Mouse (Mus musculus): ENCODE data around the gene Sntg2. TPM values are rescaled to one million over a fixed set of nuclear protein-coding genes. Genes with fewer than 3 reads are reported as not detected.

Sntg2 gene
- total and polyA plus RNA-seq, 3 experiments: not detected

- no peaks in the 10 kb centered on the region for H3K36me3 ChIP-seq (replicated peaks)
- ATAC-seq (ENCODE audit: extremely low read depth, insufficient number of reproducible peaks, low FRiP score, poor library complexity, severe bottlenecking): no peak
- peaks cover 33% of the 10 kb centered on the region for H3K9me3 ChIP-seq (replicated peaks)
- TF ChIP-seq GATA2 (IDR thresholded peaks at IDR 0.05; ENCODE audit: borderline replicate concordance, low read depth, low read length): no peak
- TF ChIP-seq POLR2AphosphoS5 (IDR thresholded peaks at IDR 0.05; ENCODE audit: insufficient replicate concordance, low read depth, low read length): no peak
- TF ChIP-seq GATA1 (IDR thresholded peaks at IDR 0.05; ENCODE audit: borderline replicate concordance, low read length): no peak
- no peak for TF ChIP-seq TAL1 (conservative IDR thresholded peaks at IDR 0.05; ENCODE audit: low read depth, low read length)
- no peak for TF ChIP-seq CTCF (IDR thresholded peaks at IDR 0.05; ENCODE audit: low read depth, low read length)
- DNase-seq (ENCODE audit: low spot score): no peak
- no peak overlapping the region for H3K4me3 ChIP-seq (ENCODE audit: low read depth, low read length)
- H3K4me1 ChIP-seq (ENCODE audit: insufficient read depth, low read depth, low read length): no peaks in the 10 kb centered on the region
- H3K27me3 ChIP-seq (ENCODE audit: insufficient read depth, low read length): no peaks in the 10 kb centered on the region
These were observed 121.8 kb downstream of the Sntg2 start for GRCm38 (mm10) chr12:30251283-30251829.

GRCm38 (mm10) chr12:30249068-30249467, 124.1 kb downstream of the Sntg2 start:
- Histone ChIP-seq H3K9me3 (replicated peaks) (peaks cover 36% of the 10 kb centered on the region), H3K4me1 (ENCODE audit: insufficient read depth, low read depth, low read length) (no peaks in the 10 kb centered on the region), H3K4me3 (ENCODE audit: low read depth, low read length) (no peak overlapping the region), H3K36me3 (replicated peaks) (no peaks in the 10 kb centered on the region), H3K27me3 (ENCODE audit: insufficient read depth, low read length) (no peaks in the 10 kb centered on the region)
- DNase-seq (ENCODE audit: low spot score): no peak
- no peak for ATAC-seq (ENCODE audit: extremely low read depth, insufficient number of reproducible peaks, low FRiP score, poor library complexity, severe bottlenecking)
- TF ChIP-seq POLR2AphosphoS5 (IDR thresholded peaks at IDR 0.05; ENCODE audit: insufficient replicate concordance, low read depth, low read length) (no peak), TAL1 (conservative IDR thresholded peaks at IDR 0.05; ENCODE audit: low read depth, low read length) (no peak), CTCF (IDR thresholded peaks at IDR 0.05; ENCODE audit: low read depth, low read length) (no peak), GATA1 (IDR thresholded peaks at IDR 0.05; ENCODE audit: borderline replicate concordance, low read length) (no peak), GATA2 (IDR thresholded peaks at IDR 0.05; ENCODE audit: borderline replicate concordance, low read depth, low read length) (no peak)

DNA sequence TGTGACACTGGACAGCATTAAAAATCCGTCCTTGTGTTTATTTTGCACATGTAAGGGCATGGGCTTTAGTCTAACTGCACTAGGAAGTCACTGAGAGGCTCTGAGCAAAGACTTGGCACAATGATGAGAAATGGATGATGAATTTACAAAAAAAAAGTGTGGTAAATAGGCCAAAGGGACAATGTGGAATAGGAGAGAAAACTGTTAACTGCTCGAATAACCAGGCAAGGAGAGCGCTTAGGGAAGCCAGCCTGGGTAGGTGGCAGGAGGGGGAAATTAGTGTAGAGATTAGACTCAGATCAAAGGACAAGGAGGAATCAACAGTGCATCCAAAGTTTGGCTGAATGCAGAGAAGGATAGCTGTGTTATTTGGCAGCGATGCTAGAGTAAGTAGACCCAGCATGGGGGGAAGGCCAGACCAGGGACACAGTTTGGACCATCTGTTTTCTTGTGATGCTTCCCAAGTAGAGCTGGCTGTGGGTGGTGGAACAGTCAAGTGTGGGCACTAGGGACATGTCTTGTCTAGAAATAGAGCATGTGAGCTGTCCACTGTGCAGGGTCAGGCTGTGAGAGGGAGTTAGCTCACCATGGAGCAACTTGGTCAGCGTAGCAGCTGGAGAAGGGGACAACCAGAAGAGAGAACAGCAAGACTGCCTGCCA, 126.8 kb downstream of the Sntg2 start:
- TF ChIP-seq GATA1 (IDR thresholded peaks at IDR 0.05; ENCODE audit: borderline replicate concordance, low read length): no peak
- TF ChIP-seq CTCF (IDR thresholded peaks at IDR 0.05; ENCODE audit: low read depth, low read length): no peak
- no peak for TF ChIP-seq GATA2 (IDR thresholded peaks at IDR 0.05; ENCODE audit: borderline replicate concordance, low read depth, low read length)
- TF ChIP-seq TAL1 (conservative IDR thresholded peaks at IDR 0.05; ENCODE audit: low read depth, low read length): no peak
- TF ChIP-seq POLR2AphosphoS5 (IDR thresholded peaks at IDR 0.05; ENCODE audit: insufficient replicate concordance, low read depth, low read length): no peak
- Histone ChIP-seq H3K9me3 (replicated peaks) (peaks cover 36% of the 10 kb centered on the region), H3K27me3 (ENCODE audit: insufficient read depth, low read length) (no peaks in the 10 kb centered on the region), H3K4me3 (ENCODE audit: low read depth, low read length) (no peak overlapping the region), H3K4me1 (ENCODE audit: insufficient read depth, low read depth, low read length) (no peaks in the 10 kb centered on the region), H3K36me3 (replicated peaks) (no peaks in the 10 kb centered on the region)
- DNase-seq (ENCODE audit: low spot score) (no peak), ATAC-seq (ENCODE audit: extremely low read depth, insufficient number of reproducible peaks, low FRiP score, poor library complexity, severe bottlenecking) (no peak)

DNA sequence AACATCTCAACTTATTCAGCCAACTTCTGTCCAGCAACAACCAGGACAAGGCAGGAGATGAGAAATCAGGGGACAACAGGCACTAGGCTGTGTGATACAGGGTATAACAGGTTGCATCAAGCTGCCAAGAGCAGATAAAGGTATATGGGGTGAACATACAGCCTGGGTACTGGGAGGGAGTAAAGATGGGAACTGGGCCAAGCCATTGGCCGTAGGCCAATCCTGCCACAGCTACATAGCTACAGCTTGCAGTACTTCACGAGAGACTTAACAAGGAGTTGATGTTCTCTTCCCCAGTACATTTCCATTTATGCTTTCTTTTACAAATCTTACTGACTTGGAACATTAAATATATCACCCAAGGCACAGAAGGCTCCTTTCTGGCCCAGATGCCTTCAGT, 129.0 kb downstream of the Sntg2 start:
- peaks cover 25% of the 10 kb centered on the region for H3K9me3 ChIP-seq (replicated peaks)
- no peak overlapping the region for H3K4me3 ChIP-seq (ENCODE audit: low read depth, low read length)
- no peaks in the 10 kb centered on the region for H3K4me1 ChIP-seq (ENCODE audit: insufficient read depth, low read depth, low read length)
- no peaks in the 10 kb centered on the region for H3K27me3 ChIP-seq (ENCODE audit: insufficient read depth, low read length)
- no peak for ATAC-seq (ENCODE audit: extremely low read depth, insufficient number of reproducible peaks, low FRiP score, poor library complexity, severe bottlenecking)
- no peaks in the 10 kb centered on the region for H3K36me3 ChIP-seq (replicated peaks)
- DNase-seq (ENCODE audit: low spot score): no peak
- TF ChIP-seq CTCF (IDR thresholded peaks at IDR 0.05; ENCODE audit: low read depth, low read length) (no peak), TAL1 (conservative IDR thresholded peaks at IDR 0.05; ENCODE audit: low read depth, low read length) (no peak), POLR2AphosphoS5 (IDR thresholded peaks at IDR 0.05; ENCODE audit: insufficient replicate concordance, low read depth, low read length) (no peak), GATA2 (IDR thresholded peaks at IDR 0.05; ENCODE audit: borderline replicate concordance, low read depth, low read length) (no peak)

DNA sequence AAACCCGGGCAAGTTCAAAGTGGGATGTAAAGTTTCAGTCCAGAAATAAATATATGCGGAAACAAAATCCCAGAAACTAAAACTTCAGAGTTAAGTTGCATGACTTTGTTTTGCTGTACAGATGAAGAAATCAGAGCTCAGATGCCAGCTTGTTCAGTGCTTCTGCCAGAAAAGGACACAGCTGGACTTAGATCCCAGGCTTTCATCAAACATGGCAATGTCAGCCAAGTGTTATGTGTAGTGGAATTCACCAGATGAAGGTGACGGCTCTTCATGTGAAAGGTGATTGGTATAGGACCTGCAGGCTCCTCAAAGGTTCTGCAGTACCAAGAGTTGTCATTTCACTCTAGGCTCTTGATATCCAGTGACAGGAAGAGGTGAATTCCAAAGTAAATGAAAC, 132.3 kb downstream of the Sntg2 start:
- Histone ChIP-seq H3K4me1 (ENCODE audit: insufficient read depth, low read depth, low read length) (no peaks in the 10 kb centered on the region), H3K27me3 (ENCODE audit: insufficient read depth, low read length) (no peaks in the 10 kb centered on the region), H3K36me3 (replicated peaks) (no peaks in the 10 kb centered on the region), H3K4me3 (ENCODE audit: low read depth, low read length) (no peak overlapping the region), H3K9me3 (replicated peaks) (peaks cover 31% of the 10 kb centered on the region)
- DNase-seq (ENCODE audit: low spot score) (no peak), ATAC-seq (ENCODE audit: extremely low read depth, insufficient number of reproducible peaks, low FRiP score, poor library complexity, severe bottlenecking) (no peak)
- no peak for TF ChIP-seq GATA2 (IDR thresholded peaks at IDR 0.05; ENCODE audit: borderline replicate concordance, low read depth, low read length)

DNA sequence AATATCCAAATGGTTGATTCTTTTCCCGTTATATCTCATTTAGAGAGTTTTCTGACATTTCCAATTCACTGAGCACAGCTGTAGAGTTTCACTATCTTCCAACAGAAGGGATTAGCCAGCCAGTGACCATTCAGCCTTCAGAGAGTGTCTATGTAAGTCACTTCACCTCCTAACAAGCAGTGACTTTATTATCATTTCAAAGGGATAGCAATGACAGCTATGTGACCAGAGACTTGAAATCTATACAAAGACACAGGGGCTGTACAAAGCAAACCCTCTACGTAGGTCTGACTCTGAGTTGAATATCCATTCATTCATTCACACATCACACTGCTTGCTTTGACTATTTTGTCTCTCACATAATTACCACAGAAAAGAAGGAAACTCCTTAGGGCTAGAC, 138.2 kb downstream of the Sntg2 start:
- no peaks in the 10 kb centered on the region for H3K36me3 ChIP-seq (replicated peaks)

More for the DNA sequence above, 138.2 kb downstream of the Sntg2 start:
- Histone ChIP-seq H3K4me3 (ENCODE audit: low read depth, low read length) (no peak overlapping the region), H3K27me3 (ENCODE audit: insufficient read depth, low read length) (no peaks in the 10 kb centered on the region), H3K9me3 (replicated peaks) (peaks cover 30% of the 10 kb centered on the region), H3K4me1 (ENCODE audit: insufficient read depth, low read depth, low read length) (no peaks in the 10 kb centered on the region)
- ATAC-seq (ENCODE audit: extremely low read depth, insufficient number of reproducible peaks, low FRiP score, poor library complexity, severe bottlenecking) (no peak), DNase-seq (ENCODE audit: low spot score) (no peak)
- no peak for TF ChIP-seq CTCF (IDR thresholded peaks at IDR 0.05; ENCODE audit: low read depth, low read length)
- TF ChIP-seq GATA2 (IDR thresholded peaks at IDR 0.05; ENCODE audit: borderline replicate concordance, low read depth, low read length): no peak
- no peak for TF ChIP-seq POLR2AphosphoS5 (IDR thresholded peaks at IDR 0.05; ENCODE audit: insufficient replicate concordance, low read depth, low read length)
- TF ChIP-seq TAL1 (conservative IDR thresholded peaks at IDR 0.05; ENCODE audit: low read depth, low read length): no peak
- TF ChIP-seq GATA1 (IDR thresholded peaks at IDR 0.05; ENCODE audit: borderline replicate concordance, low read length): no peak
